Mouse (Mus musculus) forebrain, postnatal 0 days (tissue): ENCODE results near the gene Gm20905. TPM values are rescaled to one million over a fixed set of nuclear protein-coding genes. Genes with fewer than 3 reads are reported as not detected.
"Not testable (repeated sequence)": the region's sequence is repeated elsewhere in the genome, so short reads cannot be mapped to it uniquely, and the experiment has no call there.

Source experiments
- ATAC-seq: fragments of 200-750 bp; cut with Nextera tagmentation; 2 replicates; pipeline ENCODE4 v1.8.0; 2017; ENCODE audit warnings: mild to moderate bottlenecking, moderate library complexity
- DNase-seq: peaks from one replicate; pipeline ENCODE4 v3.0.0-alpha.2; 2015
- H3K27ac ChIP-seq: fragments of 300-500 bp; sonication (generic); 2 replicates; pipeline ENCODE4 v1.5.1; 2014; ENCODE audit warnings: low read depth, mild to moderate bottlenecking, antibody characterized with exemption, low read length, moderate library complexity, mixed read lengths
- H3K27me3 ChIP-seq: fragments of 300-500 bp; sonication (generic); 2 replicates; pipeline ENCODE4 v1.6.1; 2014; ENCODE audit warnings: mild to moderate bottlenecking, low read length, mixed read lengths; ENCODE audit not compliant: insufficient read depth
- H3K36me3 ChIP-seq: fragments of 300-500 bp; sonication (generic); 2 replicates; pipeline ENCODE4 v1.6.1; 2014; ENCODE audit warnings: mild to moderate bottlenecking, moderate library complexity; ENCODE audit not compliant: insufficient read depth
- H3K4me1 ChIP-seq: fragments of 300-500 bp; sonication (generic); 2 replicates; pipeline ENCODE4 v1.6.1; 2014; ENCODE audit warnings: antibody characterized with exemption; ENCODE audit not compliant: insufficient read depth
- H3K4me2 ChIP-seq: fragments of 300-500 bp; sonication (generic); 2 replicates; pipeline ENCODE4 v1.6.1; 2014; ENCODE audit warnings: low read depth, mild to moderate bottlenecking, moderate library complexity
- H3K4me3 ChIP-seq: fragments of 300-500 bp; sonication (generic); 2 replicates; pipeline ENCODE4 v1.5.1; 2014; ENCODE audit warnings: low read depth, low read length, mixed read lengths
- H3K9ac ChIP-seq: fragments of 300-500 bp; sonication (generic); 2 replicates; pipeline ENCODE4 v1.6.1; 2014; ENCODE audit warnings: mild to moderate bottlenecking
- H3K9me3 ChIP-seq: fragments of 300-500 bp; sonication (generic); 2 replicates; pipeline ENCODE4 v1.6.1; 2016; ENCODE audit warnings: low read length
- WGBS: fragments of 180-500 bp; shearing (Covaris S2); extraction: QIAGEN DNeasy Blood & Tissue Kit; methylation state at CpG from one replicate; pipeline ENCODE4 v1.1.7; 2014; 5-methylcytosine and 5-hydroxymethylcytosine counted together
- polyA plus RNA-seq: library from polyadenylated mRNA; unstranded; fragments of >200 nt; fragmentation: Nextera tagmentation; extraction: Ambion mirVana; gene quantifications from 2 replicates; pipeline ENCODE4 v1.2.1, GENCODE M21; 2015
- total RNA-seq: library from RNA; depleted of rRNA; stranded (reverse); fragments of >200 nt; gene quantifications from 2 replicates; pipeline ENCODE4 v1.2.3, GENCODE M21; 2014; rRNA removed

Gene Gm20905
- total RNA-seq (not detected in 2 replicates), polyA plus RNA-seq (not detected in 2 replicates)

DNA sequence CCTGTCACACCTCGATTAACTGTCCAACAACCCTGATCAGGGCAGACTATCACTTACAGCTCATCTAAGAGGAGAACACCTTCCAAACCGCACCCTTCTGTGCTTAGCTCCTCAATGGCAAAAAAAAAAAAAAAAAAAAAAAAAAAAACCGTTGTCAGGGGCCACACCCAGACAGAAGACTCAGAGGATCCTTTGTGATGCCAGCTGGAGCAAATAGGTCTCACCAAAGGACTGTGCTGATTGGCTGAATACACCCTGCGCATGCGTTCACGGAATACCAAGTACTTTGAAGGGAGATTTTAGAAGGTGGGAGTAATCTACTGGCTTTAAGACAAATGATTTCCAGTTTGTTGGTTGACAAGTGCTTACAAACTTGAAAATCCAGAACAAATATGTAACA, at the start of gene Gm20905:
Gene Gm20905, minus strand, starts transcription at position 101 of the 400 bp plus-strand sequence.
- not testable (repeated sequence) for H3K27ac ChIP-seq, H3K36me3 ChIP-seq, H3K4me3 ChIP-seq, DNase-seq, H3K9ac ChIP-seq, H3K27me3 ChIP-seq, H3K4me2 ChIP-seq, H3K4me1 ChIP-seq, ATAC-seq, H3K9me3 ChIP-seq
- WGBS, result no CpG with 5 or more reads among the region's 6 CpGs
